20 mouse cellular contexts compared by ENCODE assay signal in genomic region chr4:53150516-53150915, GRCm38 (mm10). TPM values are rescaled to one million over a fixed set of nuclear protein-coding genes. Genes with fewer than 3 reads are reported as not detected.
DNase-seq lines count a peak whose midpoint lies in the region; ATAC-seq and TF ChIP-seq lines count a peak whose summit lies in the region.
"Had no signal": no experiment of that assay in that cellular context is flagged by ENCODE, and none has a peak within 500 bp of the region (broad histone marks: within the 10 kb centered on the region; RNA-seq: fewer than 3 reads in every experiment).

No protein-coding gene starts in this region.

- no peak for TF ChIP-seq EP300 in liver, postnatal 0 days (IDR thresholded peaks at IDR 0.05; ENCODE audit: low read depth)

- H3K9ac ChIP-seq in liver, postnatal 0 days (replicated peaks), result no peak overlapping the region
- no peak overlapping the region for H3K9ac ChIP-seq in liver, embryonic 12.5 days
- H3K9ac ChIP-seq in midbrain, embryonic 15.5 days, result no peak overlapping the region
- H3K9ac ChIP-seq: intestine, embryonic 15.5 days; liver, embryonic 14.5 days; neural tube, embryonic 13.5 days had no signal

- peak; percentile 61 for ATAC-seq in liver, postnatal 0 days
- no peak for ATAC-seq in liver, embryonic 12.5 days
- ATAC-seq in granulocyte monocyte progenitor cell, adult 5-6 weeks (replicated peaks; ENCODE audit: poor library complexity, severe bottlenecking), result peak; percentile 78
- 0 out of 2 replicates have a peak, but pooled peaks have one; percentile 27 for ATAC-seq in midbrain, embryonic 15.5 days (replicated peaks)
- ATAC-seq: CD4-positive, CD25-positive, alpha-beta regulatory T cell, adult 4 months; intestine, embryonic 15.5 days; lung, postnatal 0 days had no signal

- H3K27me3 ChIP-seq in liver, postnatal 0 days (ENCODE audit: insufficient read depth, low read length), result no peaks in the 10 kb centered on the region
- no peaks in the 10 kb centered on the region for H3K27me3 ChIP-seq in liver, embryonic 12.5 days (replicated peaks)
- H3K27me3 ChIP-seq in midbrain, embryonic 15.5 days (replicated peaks), result no peaks in the 10 kb centered on the region
- H3K27me3 ChIP-seq: intestine, embryonic 15.5 days; neural tube, embryonic 13.5 days had no signal

- no peak overlapping the region for H3K4me3 ChIP-seq in liver, postnatal 0 days (ENCODE audit: low read depth, low read length)
- H3K4me3 ChIP-seq in liver, embryonic 12.5 days, result no peak overlapping the region
- H3K4me3 ChIP-seq in midbrain, embryonic 15.5 days, result no peak overlapping the region
- H3K4me3 ChIP-seq: embryonic facial prominence, embryonic 10.5 days; intestine, embryonic 15.5 days; limb, embryonic 10.5 days; neural tube, embryonic 13.5 days had no signal

- 58% methylated on average over 8 of the region's 8 CpGs for WGBS in liver, postnatal 0 days (ENCODE audit: insufficient replicate concordance)
- 73% methylated on average over 8 of the region's 8 CpGs for WGBS in liver, embryonic 12.5 days (ENCODE audit: insufficient replicate concordance)
- WGBS in midbrain, embryonic 15.5 days, result 44% methylated on average over 8 of the region's 8 CpGs

- no peak for TF ChIP-seq CTCF in liver, postnatal 0 days (IDR thresholded peaks at IDR 0.05; ENCODE audit: low read depth)
- TF ChIP-seq CTCF in brain, embryonic 14.5 days (IDR thresholded peaks at IDR 0.05; ENCODE audit: borderline replicate concordance, extremely low read depth, insufficient read depth, insufficient read length), result no peak

- H3K4me2 ChIP-seq in liver, postnatal 0 days (ENCODE audit: low read depth, low read length), result no peak overlapping the region
- no peak overlapping the region for H3K4me2 ChIP-seq in liver, embryonic 12.5 days
- H3K4me2 ChIP-seq in midbrain, embryonic 15.5 days, result no peak overlapping the region
- H3K4me2 ChIP-seq: intestine, embryonic 15.5 days; neural tube, embryonic 13.5 days had no signal

- H3K36me3 ChIP-seq in liver, postnatal 0 days (replicated peaks; ENCODE audit: insufficient read depth, low read length), result peaks cover 5% of the 10 kb centered on the region; the same call in 1 of the 2 replicates
- H3K36me3 ChIP-seq in liver, embryonic 12.5 days, result no peaks in the 10 kb centered on the region
- no peaks in the 10 kb centered on the region for H3K36me3 ChIP-seq in midbrain, embryonic 15.5 days (replicated peaks)
- H3K36me3 ChIP-seq: embryonic facial prominence, embryonic 10.5 days; intestine, embryonic 15.5 days; limb, embryonic 10.5 days; neural tube, embryonic 13.5 days had no signal

- no peak for DNase-seq in liver, postnatal 0 days
- DNase-seq in brain, embryonic 14.5 days (ENCODE audit: low read depth), result peak; percentile 39
- no peak for DNase-seq in urinary bladder, postnatal 4 days (ENCODE audit: low spot score in 2 of 2)
- DNase-seq in adrenal gland, postnatal 10 days, result no peak
- no peak for DNase-seq in ovary, postnatal 10 days (ENCODE audit: low spot score)
- DNase-seq: adrenal gland, adult 2 months; cerebellum, adult 18-20 months; cerebellum, postnatal 36 days; heart, postnatal 14 days; thymus, adult 18-20 months had no signal

- peaks cover 71% of the 10 kb centered on the region for H3K4me1 ChIP-seq in liver, postnatal 0 days (ENCODE audit: insufficient read depth)
- peaks cover 25% of the 10 kb centered on the region for H3K4me1 ChIP-seq in liver, embryonic 12.5 days
- H3K4me1 ChIP-seq in midbrain, embryonic 15.5 days, result peaks cover 22% of the 10 kb centered on the region
- H3K4me1 ChIP-seq: intestine, embryonic 15.5 days; limb, embryonic 10.5 days had no signal

- H3K27ac ChIP-seq in liver, postnatal 0 days (ENCODE audit: low read depth), result peak overlapping the region; percentile 41; the same call in 1 of the 2 replicates
- no peak overlapping the region for H3K27ac ChIP-seq in liver, embryonic 12.5 days
- no peak overlapping the region for H3K27ac ChIP-seq in midbrain, embryonic 15.5 days
- H3K27ac ChIP-seq: embryonic facial prominence, embryonic 10.5 days; intestine, embryonic 15.5 days; limb, embryonic 10.5 days; liver, embryonic 14.5 days; neural tube, embryonic 13.5 days had no signal

- no peak for TF ChIP-seq POLR2A in brain, embryonic 14.5 days (IDR thresholded peaks at IDR 0.05; ENCODE audit: borderline replicate concordance, extremely low read depth, insufficient read depth, insufficient read length, poor library complexity, severe bottlenecking)

- H3K9me3 ChIP-seq in liver, postnatal 0 days (ENCODE audit: low read length), result no peaks in the 10 kb centered on the region
- H3K9me3 ChIP-seq in liver, embryonic 12.5 days (replicated peaks), result no peaks in the 10 kb centered on the region
- H3K9me3 ChIP-seq in midbrain, embryonic 15.5 days, result no peaks in the 10 kb centered on the region
- H3K9me3 ChIP-seq: embryonic facial prominence, embryonic 10.5 days; intestine, embryonic 15.5 days; limb, embryonic 10.5 days; neural tube, embryonic 13.5 days had no signal

RNA-seq across cellular contexts. Expression of gene Abca1, which starts 9.2 kb away (rescaled TPM):
- 9.9 and 11.0 TPM in 2 replicates for polyA plus RNA-seq in liver, postnatal 0 days (2015; fragmentation: Nextera tagmentation; extraction: Ambion mirVana)
- 9.8 and 10.1 TPM in 2 replicates for polyA plus RNA-seq in liver, embryonic 12.5 days (2016; fragmentation: Nextera tagmentation; extraction: Ambion mirVana)
- polyA plus RNA-seq in brain, embryonic 14.5 days (2012; rRNA removed), result 9.1 and 15.9 TPM in 2 replicates
- total RNA-seq in granulocyte monocyte progenitor cell, adult 5-6 weeks (2014; fragmentation: Nextera tagmentation), result 0.49 and 2.6 TPM in 2 replicates
- 2.2 and 3.8 TPM in 2 replicates for total RNA-seq in granulocyte monocyte progenitor cell, adult 5-6 weeks (2017)
- 11.3 and 12.0 TPM in 2 replicates for polyA plus RNA-seq in midbrain, embryonic 15.5 days (2015; fragmentation: Nextera tagmentation; extraction: Ambion mirVana)
- total RNA-seq in adrenal gland, postnatal 10 days (2021), result 100 to 1,000 TPM; 103 TPM
